Comparison of ENCODE assay signal across 20 mouse cellular contexts in genomic region chr8:42699381-42699780, GRCm38 (mm10).
"Had no signal": no experiment of that assay in that cellular context is flagged by ENCODE, and none has a peak within 500 bp of the region (broad histone marks: within the 10 kb centered on the region; RNA-seq: fewer than 3 reads in every experiment).

No protein-coding gene starts in this region.

- H3K4me3 ChIP-seq: kidney, embryonic 15.5 days; limb, embryonic 12.5 days; limb, embryonic 15.5 days; liver, embryonic 13.5 days; megakaryocyte, embryonic 14.5 days; midbrain, embryonic 10.5 days; midbrain, embryonic 13.5 days; myocyte; neural tube, embryonic 13.5 days; stomach, embryonic 15.5 days had no signal

- DNase-seq: kidney, adult 8-10 months; kidney, postnatal 10 days; kidney, postnatal 36 days; liver, embryonic 13.5 days; lung, adult 2 months; retina, postnatal 1 day; right cerebral cortex, postnatal 25 days; spleen, adult 18-20 months; thymus, postnatal 25 days had no signal

- H3K27ac ChIP-seq: kidney, embryonic 15.5 days; limb, embryonic 12.5 days; limb, embryonic 15.5 days; liver, embryonic 13.5 days; midbrain, embryonic 10.5 days; midbrain, embryonic 13.5 days; neural tube, embryonic 13.5 days; stomach, embryonic 15.5 days had no signal

- H3K36me3 ChIP-seq: kidney, embryonic 15.5 days; limb, embryonic 12.5 days; limb, embryonic 15.5 days; liver, embryonic 13.5 days; midbrain, embryonic 10.5 days; midbrain, embryonic 13.5 days; neural tube, embryonic 13.5 days; stomach, embryonic 15.5 days had no signal

- H3K9ac ChIP-seq: kidney, embryonic 15.5 days; limb, embryonic 12.5 days; limb, embryonic 15.5 days; liver, embryonic 13.5 days; midbrain, embryonic 13.5 days; neural tube, embryonic 13.5 days; stomach, embryonic 15.5 days had no signal

- H3K9me3 ChIP-seq: kidney, embryonic 15.5 days; limb, embryonic 12.5 days; limb, embryonic 15.5 days; liver, embryonic 13.5 days; megakaryocyte, embryonic 14.5 days; midbrain, embryonic 10.5 days; midbrain, embryonic 13.5 days; neural tube, embryonic 13.5 days; stomach, embryonic 15.5 days had no signal

- H3K4me1 ChIP-seq: kidney, embryonic 15.5 days; limb, embryonic 12.5 days; limb, embryonic 15.5 days; liver, embryonic 13.5 days; megakaryocyte, embryonic 14.5 days; midbrain, embryonic 10.5 days; midbrain, embryonic 13.5 days; neural tube, embryonic 13.5 days; stomach, embryonic 15.5 days had no signal

- H3K27me3 ChIP-seq: kidney, embryonic 15.5 days; limb, embryonic 12.5 days; limb, embryonic 15.5 days; liver, embryonic 13.5 days; megakaryocyte, embryonic 14.5 days; midbrain, embryonic 13.5 days; neural tube, embryonic 13.5 days; stomach, embryonic 15.5 days had no signal

- H3K4me2 ChIP-seq: kidney, embryonic 15.5 days; limb, embryonic 12.5 days; limb, embryonic 15.5 days; liver, embryonic 13.5 days; midbrain, embryonic 13.5 days; neural tube, embryonic 13.5 days; stomach, embryonic 15.5 days had no signal

- ATAC-seq: lung, postnatal 0 days; midbrain, embryonic 13.5 days; midbrain, embryonic 16.5 days had no signal
